Mouse (Mus musculus) MEL (cell line): ENCODE measurements around the gene Rpl35a. TPM values are rescaled to one million over a fixed set of nuclear protein-coding genes. Genes with fewer than 3 reads are reported as not detected.
A peak's percentile ranks its signal among the peaks of the same experiment; 100 is the strongest.

Experiments used
- DNase-seq: peaks from one replicate; pipeline ENCODE4 v3.0.0; 2011; ENCODE audit warnings: low read depth, low spot score
- H3K27ac ChIP-seq: 2 replicates; pipeline ENCODE4 v1.5.1; 2012; ENCODE audit warnings: low read depth, mild to moderate bottlenecking, control low read depth, low read length, moderate library complexity; ENCODE audit not compliant: control insufficient read depth
- H3K27me3 ChIP-seq, 2 experiments: fragments of 150-350 bp in 1 of 2; sonication (generic) in 1 of 2; 2 replicates each; pipeline ENCODE4 v1.6.1; 2012; ENCODE audit warnings: low read length in 2 of 2, mild to moderate bottlenecking in 2 of 2, improper control_type of control experiment in 1 of 2, moderate library complexity in 1 of 2; ENCODE audit not compliant: insufficient read depth in 2 of 2, control insufficient read depth in 1 of 2
- H3K36me3 ChIP-seq, 2 experiments: 2 replicates each; pipeline ENCODE4 v1.6.1; 2012 to 2014; ENCODE audit warnings: low read length in 2 of 2, improper control_type of control experiment in 1 of 2, inconsistent platforms in 1 of 2, mild to moderate bottlenecking in 1 of 2; ENCODE audit not compliant: insufficient read depth in 2 of 2, control insufficient read depth in 1 of 2
- H3K4me1 ChIP-seq, 2 experiments: fragments of 150-350 bp in 1 of 2; sonication (generic) in 1 of 2; 2 replicates each; pipeline ENCODE4 v1.6.1; 2012; ENCODE audit warnings: low read length in 2 of 2, improper control_type of control experiment in 1 of 2, mild to moderate bottlenecking in 1 of 2; ENCODE audit not compliant: insufficient read depth in 2 of 2, control insufficient read depth in 1 of 2
- H3K4me3 ChIP-seq, 2 experiments: fragments of 150-350 bp in 1 of 2; sonication (generic) in 1 of 2; 2 replicates each; pipeline ENCODE4 v1.5.1; 2012; ENCODE audit warnings: low read depth in 2 of 2, low read length in 2 of 2, mild to moderate bottlenecking in 2 of 2, moderate library complexity in 2 of 2, control low read depth in 1 of 2, improper control_type of control experiment in 1 of 2; ENCODE audit not compliant: control insufficient read depth in 1 of 2, insufficient read depth in 1 of 2
- H3K79me2 ChIP-seq: 2 replicates; pipeline ENCODE4 v1.6.1; 2012; ENCODE audit warnings: mild to moderate bottlenecking, low read length, moderate library complexity; ENCODE audit not compliant: control insufficient read depth, poor library complexity, insufficient read depth
- H3K9ac ChIP-seq: 2 replicates; pipeline ENCODE4 v1.6.1; 2012; ENCODE audit warnings: low read depth, mild to moderate bottlenecking, control low read depth, low read length, moderate library complexity; ENCODE audit not compliant: control insufficient read depth, poor library complexity, severe bottlenecking
- H3K9me3 ChIP-seq: fragments of 150-350 bp; sonication (generic); replicated peaks from 2 replicates; pipeline ENCODE4 v1.6.1; 2012; ENCODE audit warnings: mild to moderate bottlenecking, low read length, improper control_type of control experiment, moderate library complexity; ENCODE audit not compliant: insufficient read depth
- BHLHE40 ChIP-seq: IDR thresholded peaks from 2 replicates; pipeline ENCODE4 v1.6.1; 2012; ENCODE audit warnings: low read depth, mild to moderate bottlenecking, inconsistent platforms, low read length, improper control_type of control experiment, borderline replicate concordance
- CHD1 ChIP-seq: IDR thresholded peaks from 2 replicates; pipeline ENCODE4 v1.6.1; 2012; ENCODE audit warnings: low read depth, mild to moderate bottlenecking, inconsistent platforms, low read length, improper control_type of control experiment
- CHD2 ChIP-seq: IDR thresholded peaks from 2 replicates; pipeline ENCODE4 v1.6.1; 2011; ENCODE audit warnings: low read length, improper control_type of control experiment
- E2F4 ChIP-seq: IDR thresholded peaks from 2 replicates; pipeline ENCODE4 v1.6.1; 2011; ENCODE audit warnings: low read depth, low read length, improper control_type of control experiment, borderline replicate concordance
- ELF1 ChIP-seq: IDR thresholded peaks from 2 replicates; pipeline ENCODE4 v1.6.1; 2014; ENCODE audit warnings: low read depth, mild to moderate bottlenecking, inconsistent platforms, low read length, improper control_type of control experiment, moderate library complexity
- GABPA ChIP-seq: IDR thresholded peaks from 2 replicates; pipeline ENCODE4 v1.6.1; 2012; ENCODE audit warnings: low read depth, mild to moderate bottlenecking, inconsistent platforms, low read length, improper control_type of control experiment, moderate library complexity
- HCFC1 ChIP-seq: IDR thresholded peaks from 2 replicates; pipeline ENCODE4 v1.6.1; 2012; ENCODE audit warnings: low read depth, mild to moderate bottlenecking, inconsistent platforms, low read length, improper control_type of control experiment, moderate library complexity
- KAT2A ChIP-seq: conservative IDR thresholded peaks from 2 replicates; pipeline ENCODE4 v1.6.1; 2012; ENCODE audit warnings: low read depth, low read length, improper control_type of control experiment, inconsistent platforms
- MAZ ChIP-seq: IDR thresholded peaks from 2 replicates; pipeline ENCODE4 v1.6.1; 2012; ENCODE audit warnings: low read depth, mild to moderate bottlenecking, inconsistent platforms, low read length, improper control_type of control experiment
- MEF2A ChIP-seq: IDR thresholded peaks from 2 replicates; pipeline ENCODE4 v1.6.1; 2014; ENCODE audit warnings: low read depth, mild to moderate bottlenecking, inconsistent platforms, low read length, improper control_type of control experiment; ENCODE audit not compliant: poor library complexity, insufficient replicate concordance, severe bottlenecking; ENCODE audit errors: extremely low read depth
- MYB ChIP-seq: IDR thresholded peaks from 2 replicates; pipeline ENCODE4 v1.6.1; 2011; ENCODE audit warnings: mild to moderate bottlenecking, low read depth, low read length, improper control_type of control experiment
- MYC ChIP-seq: IDR thresholded peaks from 2 replicates; pipeline ENCODE4 v1.6.1; 2011; ENCODE audit warnings: low read depth, mild to moderate bottlenecking, low read length, improper control_type of control experiment, moderate library complexity
- NELFE ChIP-seq: IDR thresholded peaks from 2 replicates; pipeline ENCODE4 v1.6.1; 2011; ENCODE audit warnings: low read depth, low read length, improper control_type of control experiment
- POLR2A ChIP-seq, 2 experiments: IDR thresholded peaks; 2 replicates each; pipeline ENCODE4 v1.6.1; 2011 to 2012; ENCODE audit warnings: low read length in 2 of 2, mild to moderate bottlenecking in 2 of 2, control low read depth in 1 of 2, improper control_type of control experiment in 1 of 2, low read depth in 1 of 2, moderate library complexity in 1 of 2; ENCODE audit not compliant: control insufficient read depth in 1 of 2, insufficient read depth in 1 of 2, poor library complexity in 1 of 2
- POLR2AphosphoS2 ChIP-seq: IDR thresholded peaks from 2 replicates; pipeline ENCODE4 v1.6.1; 2011; ENCODE audit warnings: low read length, improper control_type of control experiment
- RAD21 ChIP-seq: IDR thresholded peaks from 2 replicates; pipeline ENCODE4 v1.6.1; 2011; ENCODE audit warnings: mild to moderate bottlenecking, low read depth, low read length, improper control_type of control experiment
- SIN3A ChIP-seq: IDR thresholded peaks from 2 replicates; pipeline ENCODE4 v1.6.1; 2012; ENCODE audit warnings: low read length, improper control_type of control experiment, inconsistent platforms
- TBP ChIP-seq: IDR thresholded peaks from 2 replicates; pipeline ENCODE4 v1.8.0; 2011; ENCODE audit warnings: low read depth, low read length, improper control_type of control experiment
- polyA plus RNA-seq, 2 experiments: library from polyadenylated mRNA; stranded (reverse) in 1 of 2; unstranded in 1 of 2; fragments of >175 nt in 1 of 2; fragments of >200 nt in 1 of 2; gene quantifications; 2 replicates each; pipeline versions ENCODE4 v1.2.1 to v1.2.4; 2012; ENCODE audit warnings: low replicate concordance in 2 of 2, low read depth in 1 of 2; ENCODE audit not compliant: insufficient read length in 2 of 2, insufficient read depth in 1 of 2, missing spikeins in 1 of 2
- total RNA-seq: library from RNA; depleted of rRNA; stranded (reverse); fragments of 300-350 nt; gene quantifications from 2 replicates; pipeline ENCODE4 v1.2.3, GENCODE M21; 2012

The Rpl35a gene
- total and polyA plus RNA-seq, 3 experiments: 1,572 to 2,314 TPM; not detected in 1

- no peak overlapping the region; a peak in 1 of 4 replicates for H3K4me3 ChIP-seq
- H3K4me1 ChIP-seq: peaks cover 3 to 20% of the 10 kb centered on the region in 2 experiments; a peak in 3 of 4 replicates
- H3K9ac ChIP-seq: no peak overlapping the region
- no peaks in the 10 kb centered on the region for H3K9me3 ChIP-seq
- peaks cover 32% of the 10 kb centered on the region for H3K79me2 ChIP-seq
- TF ChIP-seq MAZ (no peak), BHLHE40 (no peak), HCFC1 (no peak), CHD1 (no peak), CHD2 (no peak), E2F4 (no peak), TBP (no peak), NELFE (no peak), MYC (no peak), SIN3A (no peak), KAT2A (no peak), MEF2A (no peak)
- peak; percentile 19 for DNase-seq
- no peak overlapping the region for H3K27ac ChIP-seq
- peaks cover 11 to 31% of the 10 kb centered on the region in 2 experiments for H3K36me3 ChIP-seq
- H3K27me3 ChIP-seq: no peaks in the 10 kb centered on the region
Measured at GRCm38 (mm10) chr16:33059471-33059870, 3.2 kb downstream of the Rpl35a start.

- Histone ChIP-seq H3K27me3 (no peaks in the 10 kb centered on the region), H3K9ac (peak overlapping the region; percentile 13; the same call in 1 of the 2 replicates), H3K4me1 (peaks cover 3 to 20% of the 10 kb centered on the region in 2 experiments; a peak in 3 of 4 replicates), H3K36me3 (peaks cover 11 to 31% of the 10 kb centered on the region in 2 experiments), H3K4me3 (no peak overlapping the region), H3K27ac (no peak overlapping the region), H3K9me3 (no peaks in the 10 kb centered on the region), H3K79me2 (peaks cover 32% of the 10 kb centered on the region)
- peak; percentile 61 for DNase-seq
- TF ChIP-seq POLR2A (IDR thresholded peaks at IDR 0.05; ENCODE audit: control insufficient read depth in 1 of 2, insufficient read depth in 1 of 2, low read depth in 1 of 2, low read length in 2 of 2, poor library complexity in 1 of 2) (0 out of 4 replicates have a peak, but pooled peaks of 1 of the 2 experiments have one; percentile 31), SIN3A (0 out of 2 replicates have a peak, but pooled peaks have one; percentile 13), MYB (0 out of 2 replicates have a peak, but pooled peaks have one; percentile 0), GABPA (no peak), POLR2AphosphoS2 (peak; percentile 49; the same call in 1 of the 2 replicates), ELF1 (no peak), RAD21 (no peak), NELFE (peak; percentile 42; the same call in 1 of the 2 replicates)
Measured at GRCm38 (mm10) chr16:33060926-33061325, 4.7 kb downstream of the Rpl35a start.
